24 mouse cellular contexts compared by ENCODE assay signal in the genomic region with DNA sequence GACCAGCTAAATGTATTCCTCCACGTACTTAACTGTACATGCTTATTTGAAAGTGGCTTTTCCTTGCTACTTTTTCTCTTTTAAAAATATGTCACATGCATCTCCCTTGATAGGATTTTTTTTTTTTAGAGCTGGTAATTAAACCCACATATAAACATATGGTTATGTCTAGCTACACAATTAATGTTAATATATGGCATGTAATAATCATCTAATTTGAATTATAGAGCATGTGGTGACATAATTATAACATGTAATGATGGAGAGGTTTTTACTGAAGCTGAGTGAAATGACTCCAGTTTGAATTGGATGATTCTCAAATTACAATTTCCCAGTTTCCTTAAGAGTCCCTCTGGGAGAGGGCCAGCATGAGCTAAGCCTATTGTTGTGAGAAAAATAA.
A peak's percentile ranks its signal among the peaks of the same experiment; 100 is the strongest.
DNase-seq lines count a peak whose midpoint lies in the region; ATAC-seq lines count a peak whose summit lies in the region.
"Had no signal": no experiment of that assay in that cellular context is flagged by ENCODE, and none has a peak within 500 bp of the region (broad histone marks: within the 10 kb centered on the region; RNA-seq: fewer than 3 reads in every experiment).

No protein-coding gene starts in this region.

- no peaks in the 10 kb centered on the region for H3K9me3 ChIP-seq in embryonic facial prominence, embryonic 14.5 days (ENCODE audit: control insufficient read depth, low read length)
- no peaks in the 10 kb centered on the region for H3K9me3 ChIP-seq in embryonic facial prominence, embryonic 10.5 days
- no peaks in the 10 kb centered on the region for H3K9me3 ChIP-seq in forebrain, embryonic 15.5 days
- H3K9me3 ChIP-seq in forebrain, embryonic 10.5 days, result no peaks in the 10 kb centered on the region
- H3K9me3 ChIP-seq in forebrain, embryonic 16.5 days (ENCODE audit: control insufficient read depth, low read length), result no peaks in the 10 kb centered on the region
- H3K9me3 ChIP-seq: embryonic facial prominence, embryonic 13.5 days; hindbrain, embryonic 12.5 days; hindbrain, embryonic 15.5 days had no signal

- no peaks in the 10 kb centered on the region for H3K36me3 ChIP-seq in embryonic facial prominence, embryonic 14.5 days (ENCODE audit: control insufficient read depth, insufficient read depth, low read length)
- no peaks in the 10 kb centered on the region for H3K36me3 ChIP-seq in embryonic facial prominence, embryonic 10.5 days (replicated peaks)
- H3K36me3 ChIP-seq in forebrain, embryonic 15.5 days, result no peaks in the 10 kb centered on the region
- no peaks in the 10 kb centered on the region for H3K36me3 ChIP-seq in forebrain, embryonic 10.5 days (replicated peaks)
- no peaks in the 10 kb centered on the region for H3K36me3 ChIP-seq in forebrain, embryonic 16.5 days (ENCODE audit: control insufficient read depth, insufficient read depth)
- H3K36me3 ChIP-seq: embryonic facial prominence, embryonic 13.5 days; G1E; hindbrain, embryonic 12.5 days; hindbrain, embryonic 15.5 days had no signal

- WGBS in embryonic facial prominence, embryonic 14.5 days, result 71% methylated on average over 1 of the region's 1 CpGs
- 81% methylated on average over 1 of the region's 1 CpGs for WGBS in embryonic facial prominence, embryonic 10.5 days
- WGBS in forebrain, embryonic 15.5 days, result 55% methylated on average over 1 of the region's 1 CpGs
- 95% methylated on average over 1 of the region's 1 CpGs for WGBS in forebrain, embryonic 10.5 days
- 27% methylated on average over 1 of the region's 1 CpGs for WGBS in forebrain, embryonic 16.5 days

- no peak overlapping the region for H3K4me3 ChIP-seq in embryonic facial prominence, embryonic 14.5 days (ENCODE audit: low read depth, low read length)
- no peak overlapping the region for H3K4me3 ChIP-seq in embryonic facial prominence, embryonic 10.5 days
- H3K4me3 ChIP-seq in forebrain, embryonic 15.5 days, result no peak overlapping the region
- H3K4me3 ChIP-seq in forebrain, embryonic 10.5 days, result no peak overlapping the region
- H3K4me3 ChIP-seq in forebrain, embryonic 16.5 days (replicated peaks; ENCODE audit: low read length), result no peak overlapping the region
- H3K4me3 ChIP-seq: embryonic facial prominence, embryonic 13.5 days; heart, adult 2 months; hindbrain, embryonic 12.5 days; hindbrain, embryonic 15.5 days had no signal

- no peak overlapping the region for H3K9ac ChIP-seq in embryonic facial prominence, embryonic 14.5 days (ENCODE audit: low read depth, low read length)
- no peak overlapping the region for H3K9ac ChIP-seq in forebrain, embryonic 15.5 days (replicated peaks)
- no peak overlapping the region for H3K9ac ChIP-seq in forebrain, embryonic 16.5 days (replicated peaks; ENCODE audit: low read depth, low read length)
- H3K9ac ChIP-seq: embryonic facial prominence, embryonic 13.5 days; hindbrain, embryonic 12.5 days; hindbrain, embryonic 15.5 days had no signal

- H3K27ac ChIP-seq in embryonic facial prominence, embryonic 14.5 days (replicated peaks; ENCODE audit: low read depth, low read length), result no peak overlapping the region
- no peak overlapping the region for H3K27ac ChIP-seq in embryonic facial prominence, embryonic 10.5 days (replicated peaks)
- no peak overlapping the region for H3K27ac ChIP-seq in forebrain, embryonic 15.5 days (replicated peaks)
- no peak overlapping the region for H3K27ac ChIP-seq in forebrain, embryonic 10.5 days
- no peak overlapping the region for H3K27ac ChIP-seq in forebrain, embryonic 16.5 days (ENCODE audit: low read length)
- H3K27ac ChIP-seq: embryonic facial prominence, embryonic 13.5 days; heart, adult 2 months; hindbrain, embryonic 12.5 days; hindbrain, embryonic 15.5 days had no signal

- H3K4me1 ChIP-seq in embryonic facial prominence, embryonic 14.5 days (ENCODE audit: control insufficient read depth, insufficient read depth, low read length), result no peaks in the 10 kb centered on the region
- 0 out of 2 replicates have a peak, but pooled peaks cover 5% of the 10 kb centered on the region for H3K4me1 ChIP-seq in embryonic facial prominence, embryonic 10.5 days
- H3K4me1 ChIP-seq in forebrain, embryonic 15.5 days, result peaks cover 3% of the 10 kb centered on the region; the same call in 1 of the 2 replicates
- H3K4me1 ChIP-seq in forebrain, embryonic 10.5 days, result no peaks in the 10 kb centered on the region
- H3K4me1 ChIP-seq in forebrain, embryonic 16.5 days (replicated peaks; ENCODE audit: control insufficient read depth, insufficient read depth, low read length), result peaks cover 2% of the 10 kb centered on the region; the same call in 1 of the 2 replicates
- H3K4me1 ChIP-seq: embryonic facial prominence, embryonic 13.5 days; hindbrain, embryonic 12.5 days; hindbrain, embryonic 15.5 days had no signal

- H3K4me2 ChIP-seq in embryonic facial prominence, embryonic 14.5 days (ENCODE audit: low read depth, low read length), result no peak overlapping the region
- H3K4me2 ChIP-seq in forebrain, embryonic 15.5 days (replicated peaks), result no peak overlapping the region
- no peak overlapping the region for H3K4me2 ChIP-seq in forebrain, embryonic 16.5 days (ENCODE audit: low read length)
- H3K4me2 ChIP-seq: embryonic facial prominence, embryonic 13.5 days; heart, embryonic 11.5 days; hindbrain, embryonic 12.5 days; hindbrain, embryonic 15.5 days had no signal

- no peak for ATAC-seq in embryonic facial prominence, embryonic 14.5 days (ENCODE audit: low read depth)
- 0 out of 2 replicates have a peak, but pooled peaks have one; percentile 48 for ATAC-seq in forebrain, embryonic 15.5 days (replicated peaks)
- peak; percentile 77 for ATAC-seq in forebrain, embryonic 16.5 days
- ATAC-seq: activated CD4-positive, CD25-positive, alpha-beta regulatory T cell, adult 4 months had no signal

- peak; percentile 32 for DNase-seq in embryonic facial prominence, embryonic 14.5 days (ENCODE audit: low spot score)
- no peak for DNase-seq in embryonic facial prominence, embryonic 10.5 days (ENCODE audit: low spot score)
- no peak for DNase-seq in forebrain, embryonic 10.5 days (ENCODE audit: extremely low spot score, low spot score)
- DNase-seq in heart, adult 11 months, result no peak
- DNase-seq in heart, adult 9 months (ENCODE audit: low spot score in 2 of 2), result no peak
- DNase-seq: adrenal gland, postnatal 10 days; B cell, adult 2 months; cerebellum, adult 11 months; cerebellum, adult 2 months; cerebellum, adult 9-11 months; cerebellum, postnatal 25 days; gastrocnemius, postnatal 25 days; heart, adult 2 months; kidney, adult 11 months; kidney, adult 8-10 months had no signal

- no peaks in the 10 kb centered on the region for H3K27me3 ChIP-seq in embryonic facial prominence, embryonic 14.5 days (replicated peaks; ENCODE audit: control insufficient read depth, insufficient read depth, low read length)
- no peaks in the 10 kb centered on the region for H3K27me3 ChIP-seq in embryonic facial prominence, embryonic 10.5 days (replicated peaks; ENCODE audit: low read depth, poor library complexity, severe bottlenecking)
- no peaks in the 10 kb centered on the region for H3K27me3 ChIP-seq in forebrain, embryonic 15.5 days
- H3K27me3 ChIP-seq in forebrain, embryonic 10.5 days (ENCODE audit: poor library complexity, severe bottlenecking), result no peaks in the 10 kb centered on the region
- no peaks in the 10 kb centered on the region for H3K27me3 ChIP-seq in forebrain, embryonic 16.5 days (replicated peaks; ENCODE audit: control insufficient read depth, insufficient read depth, low read length)
- H3K27me3 ChIP-seq: CH12.LX; embryonic facial prominence, embryonic 13.5 days; hindbrain, embryonic 12.5 days; hindbrain, embryonic 15.5 days had no signal
